Mouse (Mus musculus) limb, embryonic 10.5 days (tissue): ENCODE measurements at regions not wholly inside any gene's neighbourhood (a gene's known extent, or its start where the extent isn't known, plus 50 kb on each side); places are given as distances from the start of the nearest gene placed in this dataset.

Experiments
- DNase-seq: peaks from one replicate; pipeline ENCODE4 v3.0.0-alpha.2; 2017; ENCODE audit warnings: low spot score
- H3K27ac ChIP-seq: fragments of 300-500 bp; sonication (generic); 2 replicates; pipeline ENCODE4 v1.5.1; 2016; ENCODE audit warnings: mild to moderate bottlenecking
- H3K27me3 ChIP-seq: fragments of 300-500 bp; sonication (generic); 2 replicates; pipeline ENCODE4 v1.6.1; 2016; ENCODE audit warnings: low read depth, mild to moderate bottlenecking; ENCODE audit not compliant: poor library complexity, severe bottlenecking
- H3K36me3 ChIP-seq: fragments of 300-500 bp; sonication (generic); 2 replicates; pipeline ENCODE4 v1.6.1; 2016; ENCODE audit warnings: mild to moderate bottlenecking, moderate library complexity
- H3K4me1 ChIP-seq: fragments of 300-500 bp; sonication (generic); 2 replicates; pipeline ENCODE4 v1.6.1; 2016
- H3K4me3 ChIP-seq: fragments of 300-500 bp; sonication (generic); 2 replicates; pipeline ENCODE4 v1.5.1; 2016; ENCODE audit warnings: mild to moderate bottlenecking, moderate library complexity
- H3K9me3 ChIP-seq: fragments of 300-500 bp; sonication (generic); replicated peaks from 2 replicates; pipeline ENCODE4 v1.6.1; 2016; ENCODE audit warnings: mild to moderate bottlenecking
- WGBS: fragments of 180-500 bp; shearing (Covaris S2); methylation state at CpG from one replicate; pipeline ENCODE4 v1.1.7; 2016; 5-methylcytosine and 5-hydroxymethylcytosine counted together

DNA sequence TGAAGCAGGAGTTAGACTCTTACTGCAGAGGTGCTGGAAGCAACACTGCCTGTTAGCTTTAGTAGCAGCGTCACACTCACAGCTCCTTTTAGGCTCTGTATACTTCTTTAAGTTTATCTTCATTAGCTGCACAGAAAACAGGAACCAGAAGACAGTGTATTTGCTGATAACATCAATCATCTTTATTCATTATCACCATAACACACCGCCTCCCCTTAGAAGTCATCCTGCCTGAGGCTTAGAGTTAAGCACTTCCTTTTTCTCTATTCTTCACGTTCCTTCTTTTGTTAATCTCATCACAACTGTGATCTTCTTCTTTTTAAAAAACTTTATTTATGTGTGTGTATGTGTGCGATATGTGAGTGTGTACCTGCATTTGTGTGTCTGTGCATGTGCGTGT, 276.9 kb downstream of the Mex3b start:
- Histone ChIP-seq H3K4me1 (peaks cover 6% of the 10 kb centered on the region; the same call in 1 of the 2 replicates), H3K27ac (no peak overlapping the region), H3K4me3 (no peak overlapping the region), H3K9me3 (no peaks in the 10 kb centered on the region), H3K27me3 (no peaks in the 10 kb centered on the region), H3K36me3 (no peaks in the 10 kb centered on the region)
- DNase-seq, result no peak
- 82% methylated on average over 5 of the region's 5 CpGs for WGBS

DNA sequence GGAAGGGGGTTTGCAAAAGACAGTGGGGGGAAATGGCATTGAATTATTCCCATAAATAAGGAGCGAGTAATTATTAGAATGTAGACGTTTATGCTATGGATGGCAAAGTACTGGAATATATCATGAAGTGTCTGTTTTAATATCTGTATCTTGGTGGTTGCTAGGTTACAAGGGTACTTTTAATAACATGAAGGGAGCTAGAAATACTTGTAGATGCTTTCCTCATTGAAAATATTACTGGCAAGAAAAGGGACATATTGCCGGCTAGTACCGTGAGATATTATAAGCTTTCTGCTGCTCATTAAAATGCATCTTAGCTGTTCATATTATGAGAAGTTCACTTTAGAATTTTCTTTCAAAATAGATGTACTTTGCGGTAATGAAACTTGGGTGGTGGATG, 278.4 kb downstream of the Mex3b start:
- no peaks in the 10 kb centered on the region for H3K27me3 ChIP-seq

DNA sequence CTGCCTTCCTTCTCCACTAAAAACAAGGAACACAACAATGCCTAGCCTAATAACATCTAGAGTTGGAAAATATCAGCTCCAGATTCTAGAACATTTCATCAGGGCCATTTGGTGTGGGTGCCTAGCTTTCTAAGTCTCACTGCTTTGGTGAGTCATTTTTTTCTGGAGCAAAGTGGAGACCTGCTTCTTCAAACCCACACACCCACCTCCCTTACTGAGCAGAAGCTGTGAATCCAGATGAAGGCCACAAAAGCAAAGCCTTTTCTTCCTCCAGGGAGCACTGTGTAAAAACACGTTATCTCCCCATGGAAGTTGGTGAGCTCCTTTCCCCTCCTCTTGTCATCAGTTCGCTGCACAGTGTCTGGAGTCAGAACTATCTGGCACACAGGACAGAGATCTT, 294.1 kb downstream of the Mex3b start:
- H3K9me3 ChIP-seq, result no peaks in the 10 kb centered on the region
- H3K27ac ChIP-seq, result no peak overlapping the region
- no peak overlapping the region for H3K4me3 ChIP-seq
- H3K27me3 ChIP-seq, result no peaks in the 10 kb centered on the region
- no peaks in the 10 kb centered on the region for H3K4me1 ChIP-seq
- WGBS, result 69% methylated on average over 2 of the region's 2 CpGs
- no peaks in the 10 kb centered on the region for H3K36me3 ChIP-seq
- DNase-seq, result no peak

More for the DNA sequence above, 278.4 kb downstream of the Mex3b start:
- no peaks in the 10 kb centered on the region for H3K36me3 ChIP-seq
- no peak overlapping the region for H3K4me3 ChIP-seq
- H3K9me3 ChIP-seq, result no peaks in the 10 kb centered on the region
- H3K4me1 ChIP-seq, result no peaks in the 10 kb centered on the region; the same call in 1 of the 2 replicates
- H3K27ac ChIP-seq, result no peak overlapping the region
- 96% methylated on average over 5 of the region's 5 CpGs for WGBS
- no peak for DNase-seq

DNA sequence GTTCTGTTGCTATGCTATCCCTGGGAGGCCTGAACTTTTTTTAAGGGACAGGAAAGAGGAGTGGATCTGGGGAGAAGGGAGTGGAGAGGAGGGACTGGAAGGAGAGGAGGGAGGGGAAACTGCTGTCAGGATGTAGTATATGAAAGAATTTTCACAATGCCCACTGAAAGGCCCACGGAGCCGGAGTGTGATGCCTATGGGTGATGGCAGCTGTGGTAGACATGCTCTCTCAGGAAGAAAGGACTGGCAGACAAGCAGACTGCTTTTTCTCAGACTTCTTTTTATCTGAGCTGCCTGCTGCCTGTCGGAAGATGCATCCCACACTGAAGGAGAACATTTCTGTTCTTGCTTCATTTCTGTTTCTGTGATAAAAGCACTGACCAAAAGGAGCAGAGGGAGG, 295.7 kb downstream of the Mex3b start:
- no peak for DNase-seq

DNA sequence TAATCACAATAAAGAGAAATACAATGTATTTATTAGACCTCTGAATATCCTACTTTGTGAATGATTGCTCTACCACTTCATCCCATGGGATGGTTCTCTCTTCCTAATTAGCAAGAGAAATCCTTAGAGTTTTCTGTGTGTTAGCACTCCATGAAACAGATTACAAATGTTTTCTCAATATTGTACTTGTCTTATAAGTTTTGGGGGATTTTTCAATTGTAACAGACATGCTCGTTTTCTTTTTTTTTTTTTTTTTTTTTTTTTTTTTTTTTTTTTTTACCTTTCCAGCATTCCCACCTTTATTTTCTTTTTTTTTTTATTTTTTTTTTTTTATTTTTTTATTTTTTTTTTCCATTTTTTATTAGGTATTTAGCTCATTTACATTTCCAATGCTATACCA, 312.3 kb downstream of the Mex3b start:
- H3K9me3 ChIP-seq, result no peaks in the 10 kb centered on the region
- 94% methylated on average over 1 of the region's 1 CpGs for WGBS
- no peak overlapping the region for H3K27ac ChIP-seq
- H3K36me3 ChIP-seq, result no peaks in the 10 kb centered on the region
- H3K4me1 ChIP-seq, result no peaks in the 10 kb centered on the region
- H3K4me3 ChIP-seq, result no peak overlapping the region
- no peaks in the 10 kb centered on the region for H3K27me3 ChIP-seq
- DNase-seq, result no peak

More for the DNA sequence above, 295.7 kb downstream of the Mex3b start:
- Histone ChIP-seq H3K36me3 (no peaks in the 10 kb centered on the region), H3K9me3 (no peaks in the 10 kb centered on the region), H3K27ac (no peak overlapping the region), H3K27me3 (no peaks in the 10 kb centered on the region), H3K4me3 (no peak overlapping the region), H3K4me1 (no peaks in the 10 kb centered on the region)
- WGBS, result 85% methylated on average over 3 of the region's 3 CpGs

DNA sequence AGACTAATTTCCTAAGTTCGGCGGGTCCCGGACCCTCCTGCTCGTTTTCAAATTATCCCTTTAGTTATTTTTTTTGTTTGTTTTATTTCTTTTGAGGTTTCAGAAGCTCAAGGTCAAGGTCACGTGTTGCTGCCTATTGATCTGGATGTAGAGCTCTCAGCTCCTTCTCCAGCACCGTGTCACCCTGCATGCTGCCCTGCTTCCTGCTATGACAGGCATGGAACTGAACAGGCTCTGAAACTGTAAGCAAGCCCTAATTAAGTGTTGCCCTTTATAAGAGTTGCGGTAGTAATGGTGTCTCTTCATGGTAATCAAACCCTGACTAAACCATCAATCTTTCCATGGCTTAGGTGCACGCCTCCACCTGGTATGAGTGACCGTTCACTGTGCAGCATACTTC, 319.2 kb downstream of the Mex3b start:
- Histone ChIP-seq H3K36me3 (no peaks in the 10 kb centered on the region), H3K9me3 (no peaks in the 10 kb centered on the region), H3K4me3 (no peak overlapping the region), H3K4me1 (no peaks in the 10 kb centered on the region), H3K27ac (no peak overlapping the region), H3K27me3 (no peaks in the 10 kb centered on the region)
- WGBS, result 89% methylated on average over 9 of the region's 9 CpGs
- DNase-seq, result no peak

DNA sequence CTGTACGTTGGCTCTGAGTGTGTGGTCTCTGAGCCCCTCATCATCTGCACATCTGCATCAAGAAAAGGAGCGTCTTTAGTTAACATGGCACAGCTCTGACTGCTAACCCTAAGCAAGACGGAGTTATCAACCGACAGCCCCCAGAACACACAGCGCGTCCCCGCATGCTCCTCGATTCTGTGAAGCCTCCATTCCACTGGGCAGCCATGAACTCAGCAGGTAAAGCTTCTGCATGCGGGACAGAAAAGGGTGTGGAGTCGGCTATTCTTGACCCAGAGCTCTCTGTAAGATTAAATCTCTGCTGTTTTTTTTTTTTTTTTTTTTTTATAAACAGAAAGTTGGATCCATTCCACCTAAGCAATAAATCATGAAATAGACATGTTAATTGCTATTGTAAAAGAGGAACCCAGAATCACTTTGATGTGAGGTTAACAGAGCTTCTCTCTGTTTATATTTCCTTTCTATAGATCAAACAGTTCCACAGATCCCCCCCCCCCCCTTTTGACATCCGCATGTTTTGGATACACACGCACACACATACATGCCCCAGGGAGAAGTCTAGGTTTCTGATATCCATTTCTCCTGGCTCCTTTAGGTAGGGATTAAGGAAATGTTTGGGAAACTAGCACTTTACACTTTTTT, 328.9 kb downstream of the Mex3b start:
- Histone ChIP-seq H3K9me3 (no peaks in the 10 kb centered on the region), H3K36me3 (no peaks in the 10 kb centered on the region), H3K27me3 (no peaks in the 10 kb centered on the region), H3K27ac (no peak overlapping the region), H3K4me3 (no peak overlapping the region), H3K4me1 (peaks cover 37% of the 10 kb centered on the region)
- 55% methylated on average over 12 of the region's 12 CpGs for WGBS
- DNase-seq, result no peak

DNA sequence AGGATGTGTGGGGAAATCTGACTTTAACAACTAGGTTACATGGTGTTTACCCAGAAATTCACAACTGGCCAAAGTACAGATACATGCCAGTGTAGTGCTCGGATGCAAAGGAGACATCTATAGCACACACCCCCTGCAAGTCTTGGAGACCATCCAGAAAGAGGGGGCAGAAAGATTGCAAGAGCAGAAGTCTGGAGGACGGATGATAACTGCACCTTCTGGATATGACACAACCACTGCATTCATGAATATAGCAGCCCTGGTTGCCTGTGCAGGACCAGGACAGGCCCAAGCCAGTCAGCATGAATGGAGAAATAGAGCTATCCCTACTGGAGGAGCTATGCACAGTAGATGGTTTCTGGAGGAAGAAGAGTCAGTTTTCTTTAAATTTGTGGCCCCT, 330.4 kb downstream of the Mex3b start:
- Histone ChIP-seq H3K36me3 (no peaks in the 10 kb centered on the region), H3K4me1 (peaks cover 52% of the 10 kb centered on the region), H3K27ac (no peak overlapping the region), H3K4me3 (no peak overlapping the region), H3K9me3 (no peaks in the 10 kb centered on the region), H3K27me3 (no peaks in the 10 kb centered on the region)
- DNase-seq, result no peak
- WGBS, result 84% methylated on average over 2 of the region's 2 CpGs

DNA sequence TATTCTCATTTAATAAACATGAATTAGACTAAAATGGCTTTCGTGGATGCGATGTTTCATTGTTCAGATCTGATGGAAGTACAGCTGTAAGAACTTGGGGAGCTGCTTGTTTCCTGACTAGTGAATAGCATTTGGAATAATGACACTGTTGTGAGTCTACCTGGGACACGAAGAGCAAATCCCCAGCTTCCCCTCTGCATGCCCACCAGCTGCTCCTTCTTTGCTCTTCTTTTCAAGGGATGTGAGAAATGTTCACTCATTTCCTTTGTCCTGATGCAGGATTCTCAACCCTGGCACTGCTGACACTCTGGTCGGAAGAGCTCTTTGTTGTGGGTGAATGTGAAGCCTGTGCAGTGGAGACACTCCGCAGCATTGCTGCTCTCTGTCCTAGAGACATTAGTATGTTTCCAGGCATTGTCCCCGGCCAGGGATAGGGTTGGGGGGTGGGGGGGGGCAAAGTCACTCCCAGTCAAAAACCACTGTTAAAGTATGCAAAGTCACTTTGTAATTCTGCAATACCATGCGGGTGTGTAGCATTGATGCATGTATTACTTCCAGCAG, 334.1 kb downstream of the Mex3b start:
- Histone ChIP-seq H3K4me3 (no peak overlapping the region), H3K27me3 (no peaks in the 10 kb centered on the region), H3K4me1 (peaks cover 67% of the 10 kb centered on the region), H3K27ac (peak overlapping the region; percentile 78; the same call in 1 of the 2 replicates), H3K9me3 (no peaks in the 10 kb centered on the region), H3K36me3 (no peaks in the 10 kb centered on the region)
- DNase-seq, result no peak
- 76% methylated on average over 7 of the region's 7 CpGs for WGBS

DNA sequence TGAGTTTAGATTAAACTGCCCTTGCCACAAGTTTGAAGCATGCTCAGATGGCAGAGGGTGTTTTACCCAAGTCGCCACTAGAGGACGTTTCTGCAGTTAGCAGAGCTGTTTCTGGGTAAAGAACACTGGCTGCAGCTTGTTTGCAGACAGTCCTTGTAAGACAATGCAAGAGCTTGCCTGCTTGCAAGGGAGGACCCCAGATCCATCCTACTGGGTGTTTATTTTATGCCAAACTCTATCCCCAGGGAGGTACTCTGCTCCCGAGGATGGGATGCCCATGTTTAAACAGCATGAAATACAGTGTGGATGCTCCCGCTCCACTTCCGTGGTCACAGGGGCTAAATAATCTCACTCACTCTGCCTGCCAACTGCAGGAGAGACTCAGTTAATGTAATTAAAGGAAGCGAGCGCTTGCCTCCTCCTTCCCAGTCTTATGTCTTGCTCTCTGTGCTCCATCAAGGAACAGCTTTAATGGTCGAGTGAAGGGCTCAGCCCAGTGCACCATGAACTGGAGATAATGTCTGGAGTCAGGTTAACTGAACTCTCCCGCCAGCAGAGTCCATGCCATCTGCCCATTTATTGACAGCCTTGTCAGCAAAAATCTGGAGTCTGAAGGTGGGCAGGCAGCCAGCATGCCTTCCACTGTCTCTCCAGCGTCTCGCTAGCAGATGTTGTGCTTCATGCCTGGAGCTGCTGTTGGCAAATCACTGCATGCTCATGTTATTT, 334.8 kb downstream of the Mex3b start:
- Histone ChIP-seq H3K9me3 (no peaks in the 10 kb centered on the region), H3K27ac (peak overlapping the region; percentile 78), H3K4me3 (peak overlapping the region; percentile 17), H3K4me1 (peaks cover 60% of the 10 kb centered on the region), H3K36me3 (no peaks in the 10 kb centered on the region), H3K27me3 (no peaks in the 10 kb centered on the region)
- peak; percentile 50 for DNase-seq
- WGBS, result 15% methylated on average over 11 of the region's 11 CpGs

DNA sequence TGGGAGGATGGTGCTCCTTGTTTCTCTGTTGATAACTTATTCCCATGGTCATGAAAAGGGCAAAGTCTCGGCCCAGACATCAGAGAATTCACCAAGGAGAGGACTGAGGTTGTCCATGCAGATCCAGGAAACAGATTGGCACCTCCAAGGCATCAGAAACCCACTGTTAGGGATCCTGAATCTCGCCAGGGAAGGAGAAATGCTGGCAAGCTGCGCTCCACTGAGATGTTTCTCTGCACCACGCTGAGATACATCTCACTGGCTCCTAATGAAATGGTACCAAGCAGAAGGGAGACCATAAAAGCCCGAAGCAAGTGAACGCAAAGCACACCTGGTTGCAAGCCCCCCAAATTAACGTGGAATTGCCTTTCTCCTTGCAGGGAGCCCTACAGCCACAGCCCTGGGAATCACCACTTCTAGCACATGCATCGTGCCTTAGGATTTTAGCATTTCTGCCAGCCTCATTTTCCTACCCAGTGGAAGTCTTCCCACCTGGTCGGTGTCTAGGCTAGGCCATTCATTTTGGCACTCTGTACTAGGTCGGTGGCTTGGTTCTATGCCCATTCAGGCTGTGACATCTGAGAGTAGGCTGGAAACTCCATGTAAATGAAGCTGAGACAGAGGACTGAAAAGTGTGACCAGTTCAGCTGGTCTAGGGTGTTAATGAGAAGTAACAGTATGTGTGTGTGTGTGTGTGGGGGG, 336.3 kb downstream of the Mex3b start:
- Histone ChIP-seq H3K4me3 (no peak overlapping the region), H3K27ac (peak overlapping the region; percentile 37; the same call in 1 of the 2 replicates), H3K27me3 (no peaks in the 10 kb centered on the region), H3K36me3 (no peaks in the 10 kb centered on the region), H3K9me3 (no peaks in the 10 kb centered on the region), H3K4me1 (peaks cover 57% of the 10 kb centered on the region)
- 75% methylated on average over 10 of the region's 10 CpGs for WGBS
- DNase-seq, result no peak

DNA sequence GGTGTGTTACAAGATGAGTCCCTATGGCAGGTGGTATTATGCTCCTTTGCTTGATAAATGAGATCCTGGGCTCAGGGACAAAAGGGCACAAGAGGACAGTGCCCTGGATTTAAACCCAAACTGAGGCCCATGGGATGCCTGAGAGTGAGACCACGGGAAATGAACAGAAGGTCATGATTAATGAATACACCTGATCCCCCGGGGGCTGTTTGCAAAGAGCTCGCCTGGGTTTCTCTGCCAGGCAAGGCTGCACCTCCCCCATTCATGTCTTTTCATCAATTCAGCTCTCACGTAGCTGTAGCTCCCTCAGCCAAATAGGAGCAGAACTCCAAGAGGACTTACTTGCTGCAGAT, 336.9 kb downstream of the Mex3b start:
- WGBS, result 18% methylated on average over 4 of the region's 4 CpGs
- H3K4me3 ChIP-seq, result no peak overlapping the region
- peaks cover 57% of the 10 kb centered on the region for H3K4me1 ChIP-seq
- H3K27ac ChIP-seq, result peak overlapping the region; percentile 37; the same call in 1 of the 2 replicates
- H3K36me3 ChIP-seq, result no peaks in the 10 kb centered on the region
- H3K27me3 ChIP-seq, result no peaks in the 10 kb centered on the region
- H3K9me3 ChIP-seq, result no peaks in the 10 kb centered on the region
- peak; percentile 33 for DNase-seq

DNA sequence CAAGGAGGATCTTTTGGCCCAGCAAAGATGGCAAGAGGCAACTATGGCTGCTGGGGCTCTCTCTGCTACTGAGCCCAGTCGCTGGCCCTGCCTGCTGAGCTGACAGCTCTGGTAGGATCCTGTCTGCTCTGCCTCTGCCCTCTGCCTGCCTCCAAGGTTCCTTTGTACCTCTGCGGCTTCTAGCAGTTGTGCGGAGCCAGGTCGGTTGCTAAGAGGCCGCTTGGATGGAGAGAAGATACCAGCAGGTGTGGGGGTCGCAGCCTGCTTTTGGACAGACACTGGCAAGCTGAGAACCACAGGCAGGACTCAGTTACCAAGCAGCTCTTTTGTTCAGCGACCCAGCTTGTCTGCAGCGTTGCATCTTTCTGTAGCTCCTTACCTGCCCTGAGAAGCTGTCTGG, 337.6 kb downstream of the Mex3b start:
- 56% methylated on average over 8 of the region's 8 CpGs for WGBS
- Histone ChIP-seq H3K4me1 (peaks cover 53% of the 10 kb centered on the region), H3K4me3 (no peak overlapping the region), H3K27ac (peak overlapping the region; percentile 37; the same call in 1 of the 2 replicates), H3K36me3 (no peaks in the 10 kb centered on the region), H3K9me3 (no peaks in the 10 kb centered on the region), H3K27me3 (no peaks in the 10 kb centered on the region)
- DNase-seq, result no peak
